Mouse (Mus musculus): ENCODE data around the gene Olfr64. TPM values are rescaled to one million over a fixed set of nuclear protein-coding genes. Genes with fewer than 3 reads are reported as not detected.

Olfr64 gene
- polyA plus RNA-seq, 1 experiment = not detected

DNA sequence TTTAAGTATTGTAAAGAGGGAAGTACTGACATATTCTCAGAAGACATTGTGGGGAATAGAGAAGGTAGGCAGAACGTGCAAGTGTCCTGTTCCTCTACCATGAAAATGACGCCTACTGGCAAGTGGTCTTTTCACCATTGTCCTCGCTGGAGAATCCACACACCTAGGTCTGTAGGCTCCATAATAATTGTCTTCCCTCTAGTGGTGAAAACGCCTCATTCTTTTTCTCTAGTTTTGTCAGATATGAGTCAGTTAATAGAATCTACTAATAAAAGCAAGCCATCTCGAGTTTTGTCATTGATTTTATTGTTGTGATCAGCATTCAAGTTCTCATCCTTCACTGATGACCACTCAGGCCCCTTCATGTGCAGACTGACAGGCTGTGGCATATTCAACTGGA lies 19.8 kb downstream of the Olfr64 start:
- Histone ChIP-seq H3K9me3 (no peaks in the 10 kb centered on the region), H3K4me3 (replicated peaks) (no peak overlapping the region), H3K4me1 (peaks cover 26% of the 10 kb centered on the region), H3K36me3 (replicated peaks; ENCODE audit: low read length) (no peaks in the 10 kb centered on the region), H3K27me3 (replicated peaks) (no peaks in the 10 kb centered on the region)
- TF ChIP-seq GATA1 (IDR thresholded peaks at IDR 0.05; ENCODE audit: borderline replicate concordance, low read length) (no peak), FLI1 (IDR thresholded peaks at IDR 0.05; ENCODE audit: low read length) (no peak)

DNA sequence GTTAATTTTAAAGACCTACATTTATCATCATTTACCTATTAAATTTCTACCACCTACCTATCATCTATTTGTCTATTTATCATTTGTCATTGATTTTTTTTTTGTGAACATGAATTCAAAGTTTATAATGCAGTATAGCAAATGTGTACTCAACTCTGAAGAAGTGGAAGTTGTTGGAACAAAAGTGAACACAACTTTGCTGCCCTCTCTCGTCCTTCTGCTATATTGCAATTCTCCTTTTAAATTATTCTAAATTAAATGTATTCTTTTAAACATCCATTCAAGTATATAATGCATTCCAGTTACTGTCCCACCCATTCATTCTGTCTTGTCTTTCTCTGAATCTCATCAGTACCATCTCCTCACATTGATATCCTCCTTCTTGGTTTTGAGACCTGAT lies 21.2 kb downstream of the Olfr64 start:
- Histone ChIP-seq H3K4me1 (peaks cover 32% of the 10 kb centered on the region), H3K4me3 (replicated peaks) (no peak overlapping the region), H3K9me3 (no peaks in the 10 kb centered on the region), H3K27me3 (replicated peaks) (no peaks in the 10 kb centered on the region), H3K36me3 (replicated peaks; ENCODE audit: low read length) (no peaks in the 10 kb centered on the region)
- TF ChIP-seq FLI1 (IDR thresholded peaks at IDR 0.05; ENCODE audit: low read length) (no peak), GATA1 (IDR thresholded peaks at IDR 0.05; ENCODE audit: borderline replicate concordance, low read length) (no peak)

DNA sequence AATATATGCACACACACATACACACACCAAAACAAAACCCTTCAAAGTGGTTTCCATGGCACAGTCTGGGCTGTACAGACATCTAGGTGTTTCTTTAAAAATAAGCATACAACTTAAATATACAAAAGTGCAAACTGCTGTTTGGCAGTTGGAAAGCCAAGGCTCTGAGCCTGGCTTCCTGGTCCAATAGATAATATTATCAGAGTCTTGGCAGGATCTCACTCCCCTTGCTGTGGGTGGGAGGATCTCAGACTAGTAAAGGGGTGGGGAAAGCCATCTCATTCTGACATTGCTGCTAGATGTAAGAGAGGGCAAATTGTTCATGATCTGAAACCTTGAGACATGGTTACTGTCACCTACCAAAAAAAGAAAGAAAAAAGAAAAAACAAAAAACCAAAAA lies 23.6 kb downstream of the Olfr64 start:
- Histone ChIP-seq H3K9me3 (no peaks in the 10 kb centered on the region), H3K4me1 (peaks cover 43% of the 10 kb centered on the region), H3K4me3 (replicated peaks) (no peak overlapping the region), H3K27me3 (replicated peaks) (no peaks in the 10 kb centered on the region), H3K36me3 (replicated peaks; ENCODE audit: low read length) (no peaks in the 10 kb centered on the region)
- TF ChIP-seq FLI1 (IDR thresholded peaks at IDR 0.05; ENCODE audit: low read length) = no peak

DNA sequence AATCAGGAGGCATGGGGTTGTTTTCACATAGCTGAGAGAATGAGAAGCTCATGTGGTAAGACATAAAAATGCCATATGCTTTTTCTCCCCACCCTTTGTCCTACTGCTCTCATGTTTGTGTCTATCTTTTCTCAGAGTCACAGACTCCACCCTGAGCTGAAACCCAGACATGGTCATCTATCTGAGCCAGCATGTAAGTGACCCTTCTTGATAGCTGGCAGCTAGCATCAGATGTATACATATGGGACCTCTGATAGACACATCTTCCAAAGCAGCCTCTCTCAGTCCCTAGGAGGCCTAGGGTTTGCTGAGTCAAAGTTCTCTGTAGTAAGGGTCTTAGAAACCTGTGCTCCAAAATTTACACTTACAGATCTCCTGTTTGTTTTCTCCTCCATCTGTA lies 28.6 kb downstream of the Olfr64 start:
- Histone ChIP-seq H3K9me3 (no peaks in the 10 kb centered on the region), H3K4me3 (replicated peaks) (no peak overlapping the region), H3K27me3 (replicated peaks) (no peaks in the 10 kb centered on the region), H3K36me3 (replicated peaks; ENCODE audit: low read length) (no peaks in the 10 kb centered on the region), H3K4me1 (peaks cover 62% of the 10 kb centered on the region)
- TF ChIP-seq GATA1 (IDR thresholded peaks at IDR 0.05; ENCODE audit: borderline replicate concordance, low read length) = no peak
- TF ChIP-seq FLI1 (IDR thresholded peaks at IDR 0.05; ENCODE audit: low read length) = no peak

DNA sequence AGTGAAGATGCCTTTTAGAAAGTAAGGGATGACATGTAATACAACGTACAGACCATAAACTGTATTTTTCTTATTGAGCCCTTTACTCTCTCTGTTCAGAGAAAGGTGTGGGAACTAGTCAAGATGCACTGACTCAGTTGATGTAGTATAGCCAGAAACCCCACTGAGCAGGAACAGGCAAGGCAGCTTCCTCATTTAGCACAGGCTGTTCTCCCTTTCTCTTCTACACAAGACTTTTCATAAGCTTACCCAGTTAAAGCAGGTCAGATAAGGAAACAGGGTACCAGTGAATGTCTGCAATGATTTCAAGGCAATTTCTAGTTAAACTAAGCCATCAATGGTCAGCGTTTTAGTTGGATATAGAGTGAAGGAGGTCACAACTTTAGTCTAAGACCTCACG lies 32.8 kb downstream of the Olfr64 start:
- Histone ChIP-seq H3K9me3 (no peaks in the 10 kb centered on the region), H3K36me3 (replicated peaks; ENCODE audit: low read length) (no peaks in the 10 kb centered on the region), H3K4me1 (peaks cover 61% of the 10 kb centered on the region), H3K27me3 (replicated peaks) (no peaks in the 10 kb centered on the region), H3K4me3 (replicated peaks) (no peak overlapping the region)
- no peak for TF ChIP-seq FLI1 (IDR thresholded peaks at IDR 0.05; ENCODE audit: low read length)
- TF ChIP-seq GATA1 (IDR thresholded peaks at IDR 0.05; ENCODE audit: borderline replicate concordance, low read length) = no peak

DNA sequence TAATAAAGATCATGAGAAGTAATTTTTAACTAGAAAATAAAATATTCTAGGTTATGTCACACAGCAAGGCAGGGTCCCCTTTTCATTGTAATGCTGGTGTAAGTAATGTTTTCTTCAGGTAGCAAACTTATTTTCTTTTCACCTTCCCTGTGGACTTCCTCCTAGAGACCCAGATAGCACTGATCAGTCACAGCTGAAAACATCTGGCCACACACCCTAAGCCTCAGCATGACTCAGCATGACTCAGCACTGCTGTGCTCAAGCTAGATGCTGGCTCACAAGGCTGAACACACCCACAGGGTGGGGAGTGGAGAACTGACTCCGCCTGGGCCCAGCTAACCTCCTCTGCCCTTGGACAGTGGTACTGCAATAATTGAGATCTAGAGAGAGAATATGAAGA lies 33.4 kb downstream of the Olfr64 start:
- Histone ChIP-seq H3K36me3 (replicated peaks; ENCODE audit: low read length) (no peaks in the 10 kb centered on the region), H3K27me3 (replicated peaks) (no peaks in the 10 kb centered on the region), H3K9me3 (no peaks in the 10 kb centered on the region), H3K4me3 (replicated peaks) (no peak overlapping the region), H3K4me1 (peaks cover 58% of the 10 kb centered on the region)
- TF ChIP-seq FLI1 (IDR thresholded peaks at IDR 0.05; ENCODE audit: low read length) (no peak), GATA1 (IDR thresholded peaks at IDR 0.05; ENCODE audit: borderline replicate concordance, low read length) (no peak)

DNA sequence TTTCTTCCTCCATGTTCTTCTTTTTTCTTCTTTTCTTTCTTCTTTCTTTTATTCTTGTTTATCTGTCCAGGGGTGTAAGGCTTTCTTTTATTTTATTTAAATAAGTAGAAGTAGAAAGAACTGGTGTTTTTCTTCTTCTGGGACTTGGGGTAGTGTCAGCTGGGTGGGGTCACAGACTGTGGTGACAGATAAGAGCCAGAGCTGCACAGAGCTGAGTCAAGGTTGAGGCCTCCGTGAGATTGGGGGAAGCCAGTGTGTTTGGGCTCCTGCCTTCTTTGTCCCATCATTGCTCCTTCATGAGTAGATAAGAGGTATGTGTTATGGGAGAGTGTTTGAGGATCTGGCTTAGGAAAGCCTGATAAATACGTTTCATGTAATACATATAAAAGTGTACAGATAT lies 35.2 kb downstream of the Olfr64 start:
- Histone ChIP-seq H3K27me3 (replicated peaks) (no peaks in the 10 kb centered on the region), H3K9me3 (no peaks in the 10 kb centered on the region), H3K4me1 (peaks cover 54% of the 10 kb centered on the region), H3K36me3 (replicated peaks; ENCODE audit: low read length) (no peaks in the 10 kb centered on the region), H3K4me3 (replicated peaks) (peak overlapping the region; percentile 73)
- no peak for TF ChIP-seq GATA1 (IDR thresholded peaks at IDR 0.05; ENCODE audit: borderline replicate concordance, low read length)
- no peak for TF ChIP-seq FLI1 (IDR thresholded peaks at IDR 0.05; ENCODE audit: low read length)

DNA sequence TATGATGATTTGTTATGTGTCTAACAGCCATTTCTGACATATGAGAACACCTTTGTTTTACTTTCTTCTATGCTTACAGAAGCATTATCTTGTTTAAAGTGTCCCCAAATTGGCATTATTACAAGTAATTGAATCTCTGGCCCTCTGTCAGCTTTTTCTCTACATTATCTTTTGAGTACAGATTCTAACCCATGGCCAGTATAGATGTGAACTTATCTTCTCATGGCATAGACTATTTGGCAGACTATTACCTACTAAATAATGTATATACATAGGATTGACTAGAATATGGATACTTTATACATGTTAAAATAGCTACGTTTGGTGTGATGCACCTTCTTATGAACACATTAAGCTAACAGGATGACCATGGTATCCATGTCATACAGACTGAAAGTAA lies 39.6 kb downstream of the Olfr64 start:
- H3K4me1 ChIP-seq = peaks cover 26% of the 10 kb centered on the region

DNA sequence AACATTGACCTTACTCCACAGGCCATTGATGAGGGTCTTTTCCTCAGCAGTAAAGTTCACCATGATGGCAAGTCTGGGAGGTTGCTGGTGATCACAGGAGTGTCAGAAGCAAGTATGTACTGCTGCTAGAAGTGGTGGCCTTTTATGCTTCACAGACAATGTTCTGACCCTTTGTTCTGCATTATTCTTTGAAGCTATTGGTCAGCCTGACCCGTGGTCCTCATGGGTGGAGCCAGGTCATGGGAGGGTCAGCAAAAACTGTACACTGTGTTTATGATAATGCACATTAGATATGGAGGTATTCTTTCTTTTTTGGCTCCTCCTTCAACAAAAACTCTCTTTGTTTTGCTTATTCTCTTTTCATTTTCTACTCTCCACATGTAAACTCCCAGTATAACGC lies 41.2 kb downstream of the Olfr64 start, which contains the start of gene Hbb-y:
Gene Hbb-y, minus strand, starts transcription at position 127 of the 400 bp plus-strand sequence.
- no peaks in the 10 kb centered on the region for H3K36me3 ChIP-seq (replicated peaks; ENCODE audit: low read length)
- TF ChIP-seq FLI1 (IDR thresholded peaks at IDR 0.05; ENCODE audit: low read length) (no peak), GATA1 (IDR thresholded peaks at IDR 0.05; ENCODE audit: borderline replicate concordance, low read length) (no peak)
- H3K4me3 ChIP-seq (replicated peaks) = no peak within 1 kb of the TSS
- H3K4me1 ChIP-seq = peaks cover 19% of the 10 kb centered on the region
- H3K27me3 ChIP-seq (replicated peaks) = no peaks in the 10 kb centered on the region
- H3K9me3 ChIP-seq = no peaks in the 10 kb centered on the region

More for the DNA sequence above, 39.6 kb downstream of the Olfr64 start:
- Histone ChIP-seq H3K36me3 (replicated peaks; ENCODE audit: low read length) (no peaks in the 10 kb centered on the region), H3K27me3 (replicated peaks) (no peaks in the 10 kb centered on the region), H3K4me3 (replicated peaks) (no peak overlapping the region), H3K9me3 (no peaks in the 10 kb centered on the region)
- no peak for TF ChIP-seq FLI1 (IDR thresholded peaks at IDR 0.05; ENCODE audit: low read length)
- TF ChIP-seq GATA1 (IDR thresholded peaks at IDR 0.05; ENCODE audit: borderline replicate concordance, low read length) = no peak

DNA sequence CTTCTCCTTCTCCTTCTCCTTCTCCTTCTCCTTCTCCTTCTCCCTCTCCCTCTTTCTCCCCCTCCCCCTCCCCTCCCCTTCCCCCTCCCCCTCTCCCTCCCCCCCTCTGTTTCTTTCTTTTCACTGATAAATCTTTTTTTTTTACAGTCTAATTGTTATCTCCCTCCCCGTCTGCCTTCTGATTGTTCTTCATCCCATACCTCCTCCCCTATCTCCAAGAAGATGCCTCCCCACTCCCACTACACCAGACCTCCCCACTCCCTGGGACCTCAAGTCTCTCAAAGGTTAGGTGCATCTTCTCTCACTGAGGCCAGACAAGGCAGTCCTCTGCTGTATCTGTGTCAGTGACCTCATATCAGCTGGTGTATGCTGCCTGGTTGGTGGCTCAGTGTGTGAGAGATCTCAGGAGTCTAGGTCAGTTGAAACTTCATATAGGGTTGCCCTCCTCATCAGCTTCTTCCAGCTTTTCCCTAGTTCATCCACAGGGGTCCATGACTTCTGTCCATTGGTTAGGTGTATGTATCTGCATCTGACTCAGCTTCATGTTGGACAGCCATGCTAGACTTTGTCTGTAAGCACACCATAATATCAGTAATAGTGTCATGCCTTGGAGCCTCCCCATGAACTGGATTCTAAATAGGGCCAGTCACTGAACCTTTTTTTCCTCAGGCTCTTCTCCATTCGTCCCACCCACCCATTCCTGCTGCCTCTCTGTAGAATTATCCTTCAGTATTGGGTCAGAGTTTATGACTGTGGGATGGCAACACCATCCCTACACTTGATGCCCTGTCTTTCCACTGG lies 49.6 kb downstream of the Olfr64 start:
- no peak for TF ChIP-seq GATA1 (IDR thresholded peaks at IDR 0.05; ENCODE audit: borderline replicate concordance, low read length)
- TF ChIP-seq FLI1 (IDR thresholded peaks at IDR 0.05; ENCODE audit: low read length) = no peak
- H3K36me3 ChIP-seq (replicated peaks; ENCODE audit: low read length) = no peaks in the 10 kb centered on the region

More for the DNA sequence above, 49.6 kb downstream of the Olfr64 start:
- Histone ChIP-seq H3K4me3 (replicated peaks) (no peak overlapping the region), H3K27me3 (replicated peaks) (no peaks in the 10 kb centered on the region), H3K9me3 (no peaks in the 10 kb centered on the region), H3K4me1 (peaks cover 21% of the 10 kb centered on the region)
